Mouse (Mus musculus): ENCODE results near the gene Orai1. TPM values are rescaled to one million over a fixed set of nuclear protein-coding genes. Genes with fewer than 3 reads are reported as not detected.
"Not testable (repeated sequence)": the region's sequence is repeated elsewhere in the genome, so short reads cannot be mapped to it uniquely, and the experiment has no call there.

Orai1 gene
- polyA plus RNA-seq, 1 experiment from 2014 or later, result 16.8 TPM

DNA sequence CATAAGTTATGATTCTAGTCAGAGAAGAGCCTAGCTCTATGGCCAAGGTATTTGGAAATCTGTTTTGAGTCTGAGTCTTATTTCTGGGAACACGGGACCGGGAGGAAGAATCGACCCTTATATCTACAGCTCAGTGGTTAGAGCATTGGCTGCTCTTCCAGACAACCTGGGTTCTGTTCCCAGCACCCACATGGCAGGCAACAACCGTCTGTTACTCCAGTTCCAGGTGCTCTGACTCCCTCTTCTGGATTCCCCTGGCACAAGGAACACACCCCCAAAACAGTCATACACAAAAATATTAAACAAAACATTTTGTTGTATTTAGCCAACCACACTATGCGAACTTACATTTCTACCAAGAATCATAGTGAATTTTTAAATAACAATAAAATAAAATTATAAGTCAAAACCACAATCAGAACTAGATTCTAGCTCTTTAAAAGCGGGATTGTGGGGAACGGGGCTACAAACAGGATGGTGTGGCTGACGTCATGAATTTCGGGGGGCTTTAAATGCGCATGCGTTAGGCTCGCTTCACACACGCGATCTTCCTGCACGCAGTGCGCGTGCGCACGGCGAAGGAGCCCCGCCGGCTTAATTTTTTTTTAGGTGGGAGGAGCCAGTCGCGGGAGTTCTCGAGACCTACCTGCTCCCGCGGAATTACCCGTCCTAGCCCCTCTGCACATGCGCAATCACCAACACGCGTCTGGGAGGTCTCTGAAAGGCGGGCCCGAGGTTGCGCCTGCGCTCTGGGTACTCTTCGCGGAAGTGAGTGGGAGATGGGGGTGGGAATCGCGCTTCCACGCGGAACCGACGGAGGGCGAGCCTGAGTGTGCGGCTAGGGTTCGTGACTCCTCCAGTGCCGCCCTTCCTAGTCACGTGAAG lies 42.7 kb downstream of the Orai1 start:
- DNase-seq, result peak; percentile 100
- WGBS, result 8% methylated on average over 48 of the region's 48 CpGs
- H3K27me3 ChIP-seq (ENCODE audit: insufficient read depth, low read length), result no peaks in the 10 kb centered on the region
- H3K27ac ChIP-seq (ENCODE audit: low read depth), result peak overlapping the region; percentile 44; the same call in 1 of the 2 replicates
- peak overlapping the region; percentile 53 for H3K9ac ChIP-seq
- H3K4me2 ChIP-seq, result peak overlapping the region; percentile 63
- peak overlapping the region; percentile 38 for H3K4me3 ChIP-seq (ENCODE audit: low read depth, low read length)
- no peaks in the 10 kb centered on the region for H3K9me3 ChIP-seq (ENCODE audit: low read depth, low read length)
- peak; percentile 67 for TF ChIP-seq CTCF (IDR thresholded peaks at IDR 0.05; ENCODE audit: low read depth)
- no peaks in the 10 kb centered on the region for H3K36me3 ChIP-seq (ENCODE audit: insufficient read depth)
- peak; percentile 94 for ATAC-seq (ENCODE audit: insufficient read depth)
- H3K4me1 ChIP-seq (ENCODE audit: insufficient read depth), result peaks cover 2% of the 10 kb centered on the region; the same call in 1 of the 2 replicates

GRCm38 (mm10) chr5:123058251-123059102 lies 43.6 kb downstream of the Orai1 start:
- Histone ChIP-seq H3K4me2 (peak overlapping the region; percentile 63), H3K9ac (peak overlapping the region; percentile 53), H3K36me3 (ENCODE audit: insufficient read depth) (no peaks in the 10 kb centered on the region), H3K27ac (ENCODE audit: low read depth) (peak overlapping the region; percentile 44), H3K9me3 (ENCODE audit: low read depth, low read length) (no peaks in the 10 kb centered on the region), H3K4me3 (ENCODE audit: low read depth, low read length) (peak overlapping the region; percentile 38), H3K4me1 (ENCODE audit: insufficient read depth) (peaks cover 2% of the 10 kb centered on the region; the same call in 1 of the 2 replicates), H3K27me3 (ENCODE audit: insufficient read depth, low read length) (no peaks in the 10 kb centered on the region)
- TF ChIP-seq CTCF (IDR thresholded peaks at IDR 0.05; ENCODE audit: low read depth), result no peak
- 34% methylated on average over 16 of the region's 16 CpGs for WGBS
- ATAC-seq (ENCODE audit: insufficient read depth) (no peak), DNase-seq (no peak)

GRCm38 (mm10) chr5:123059757-123060520 lies 45.1 kb downstream of the Orai1 start:
- 11% methylated on average over 14 of the region's 14 CpGs for WGBS
- no peak overlapping the region for H3K4me3 ChIP-seq (ENCODE audit: low read depth, low read length)
- 0 out of 2 replicates have a peak overlapping the region, but pooled peaks have one; percentile 20 for H3K9ac ChIP-seq

DNA sequence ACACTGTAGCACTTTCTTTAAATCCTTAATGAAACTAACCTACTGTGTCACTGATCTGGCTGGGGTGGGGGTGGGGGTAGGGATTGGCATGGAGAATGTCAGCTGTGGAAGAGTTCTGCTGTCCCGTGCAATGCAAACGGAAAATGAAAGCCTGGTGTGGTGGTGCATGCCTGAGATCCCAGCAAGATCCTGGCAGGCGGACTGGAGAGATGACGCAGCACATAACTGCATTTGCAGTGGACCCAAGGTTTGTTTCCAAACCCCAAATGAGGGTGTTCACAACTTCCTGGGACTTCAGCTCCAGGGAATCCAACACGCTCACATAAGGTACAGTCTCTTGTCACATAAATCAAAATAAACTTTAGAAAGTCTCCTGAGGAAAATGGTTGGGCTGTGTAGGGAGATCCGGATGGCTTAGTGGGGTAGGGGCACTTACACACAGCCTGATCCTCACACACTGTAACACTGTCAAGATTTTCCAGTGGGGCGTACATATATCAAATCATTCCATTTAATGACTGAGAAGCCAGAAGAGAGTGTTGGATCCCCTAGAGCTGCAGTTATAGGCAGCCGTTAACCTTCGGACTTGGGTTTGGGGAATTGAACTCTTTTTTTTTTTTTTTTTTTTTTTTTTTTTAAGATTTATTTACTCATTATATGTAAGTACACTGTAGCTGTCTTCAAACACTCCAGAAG lies 46.0 kb downstream of the Orai1 start:
- Histone ChIP-seq H3K9ac (0 out of 2 replicates have a peak overlapping the region, but pooled peaks have one; percentile 20), H3K4me1 (ENCODE audit: insufficient read depth) (peaks cover 2% of the 10 kb centered on the region; the same call in 1 of the 2 replicates), H3K9me3 (ENCODE audit: low read depth, low read length) (no peaks in the 10 kb centered on the region), H3K4me3 (ENCODE audit: low read depth, low read length) (no peak overlapping the region), H3K36me3 (ENCODE audit: insufficient read depth) (no peaks in the 10 kb centered on the region), H3K27ac (ENCODE audit: low read depth) (no peak overlapping the region), H3K4me2 (no peak overlapping the region; the same call in 1 of the 2 replicates), H3K27me3 (ENCODE audit: insufficient read depth, low read length) (no peaks in the 10 kb centered on the region)
- 59% methylated on average over 9 of the region's 9 CpGs for WGBS
- no peak for TF ChIP-seq CTCF (IDR thresholded peaks at IDR 0.05; ENCODE audit: low read depth)
- no peak for ATAC-seq (ENCODE audit: insufficient read depth)
- no peak for DNase-seq

More at GRCm38 (mm10) chr5:123059757-123060520, 45.1 kb downstream of the Orai1 start:
- peak overlapping the region; percentile 18; the same call in 1 of the 2 replicates for H3K4me2 ChIP-seq
- no peaks in the 10 kb centered on the region for H3K9me3 ChIP-seq (ENCODE audit: low read depth, low read length)
- ATAC-seq (ENCODE audit: insufficient read depth), result no peak
- H3K27me3 ChIP-seq (ENCODE audit: insufficient read depth, low read length), result no peaks in the 10 kb centered on the region
- no peaks in the 10 kb centered on the region for H3K36me3 ChIP-seq (ENCODE audit: insufficient read depth)
- TF ChIP-seq CTCF (IDR thresholded peaks at IDR 0.05; ENCODE audit: low read depth), result peak; percentile 69
- peak; percentile 67 for DNase-seq
- peaks cover 2% of the 10 kb centered on the region; the same call in 1 of the 2 replicates for H3K4me1 ChIP-seq (ENCODE audit: insufficient read depth)
- H3K27ac ChIP-seq (ENCODE audit: low read depth), result peak overlapping the region; percentile 42; the same call in 1 of the 2 replicates

DNA sequence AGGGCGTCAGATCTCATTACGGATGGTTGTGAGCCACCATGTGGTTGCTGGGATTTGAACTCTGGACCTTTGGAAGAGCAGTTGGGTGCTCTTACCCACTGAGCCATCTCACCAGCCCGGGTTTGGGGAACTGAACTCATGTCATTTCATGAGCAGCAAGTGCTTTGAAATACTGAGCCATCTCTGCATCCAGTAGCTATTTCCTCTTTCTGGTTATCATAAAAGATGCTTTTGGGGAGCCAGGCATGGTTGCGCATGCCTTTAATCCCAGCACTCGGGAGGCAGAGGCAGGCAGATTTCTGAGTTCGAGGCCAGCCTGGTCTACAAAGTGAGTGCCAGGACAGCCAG lies 46.5 kb downstream of the Orai1 start:
- H3K27ac ChIP-seq (ENCODE audit: low read depth); DNase-seq; H3K9ac ChIP-seq; H3K4me2 ChIP-seq; H3K4me1 ChIP-seq (ENCODE audit: insufficient read depth); H3K36me3 ChIP-seq (ENCODE audit: insufficient read depth); H3K9me3 ChIP-seq (ENCODE audit: low read depth, low read length); H3K4me3 ChIP-seq (ENCODE audit: low read depth, low read length); H3K27me3 ChIP-seq (ENCODE audit: insufficient read depth, low read length); ATAC-seq (ENCODE audit: insufficient read depth): not testable (repeated sequence)
- WGBS, result 71% methylated on average over 5 of the region's 6 CpGs

GRCm38 (mm10) chr5:123063141-123063540 lies 48.3 kb downstream of the Orai1 start:
- H3K36me3 ChIP-seq (ENCODE audit: insufficient read depth), result no peaks in the 10 kb centered on the region
- no peak overlapping the region for H3K4me2 ChIP-seq
- no peak overlapping the region for H3K27ac ChIP-seq (ENCODE audit: low read depth)
- H3K27me3 ChIP-seq (ENCODE audit: insufficient read depth, low read length), result no peaks in the 10 kb centered on the region
- DNase-seq, result no peak
- no peak overlapping the region for H3K4me3 ChIP-seq (ENCODE audit: low read depth, low read length)
- no peaks in the 10 kb centered on the region for H3K9me3 ChIP-seq (ENCODE audit: low read depth, low read length)
- 81% methylated on average over 3 of the region's 3 CpGs for WGBS
- no peak overlapping the region for H3K9ac ChIP-seq
- no peak for ATAC-seq (ENCODE audit: insufficient read depth)
- TF ChIP-seq CTCF (IDR thresholded peaks at IDR 0.05; ENCODE audit: low read depth), result no peak
- H3K4me1 ChIP-seq (ENCODE audit: insufficient read depth), result no peaks in the 10 kb centered on the region; the same call in 1 of the 2 replicates

Data from lung, embryonic 14.5 days (tissue).